Mouse (Mus musculus) heart, postnatal 0 days (tissue): ENCODE results near the gene Spem1. TPM values are rescaled to one million over a fixed set of nuclear protein-coding genes. Genes with fewer than 3 reads are reported as not detected.

Experiments used
- ATAC-seq: fragments of 200-750 bp; cut with Nextera tagmentation; 2 replicates; pipeline ENCODE4 v1.8.0; 2017; ENCODE audit warnings: low read depth, moderate number of reproducible peaks, moderate library complexity; ENCODE audit not compliant: insufficient read depth
- DNase-seq: peaks from one replicate; pipeline ENCODE4 v3.0.0-alpha.2; 2016; ENCODE audit warnings: low spot score
- H3K27ac ChIP-seq: fragments of 300-500 bp; sonication (generic); 2 replicates; pipeline ENCODE4 v1.5.1; 2014; ENCODE audit warnings: low read depth, mild to moderate bottlenecking
- H3K27me3 ChIP-seq: fragments of 300-500 bp; sonication (generic); 2 replicates; pipeline ENCODE4 v1.6.1; 2014; ENCODE audit warnings: low read length, mixed read lengths; ENCODE audit not compliant: control insufficient read depth, insufficient read depth
- H3K36me3 ChIP-seq: fragments of 300-500 bp; sonication (generic); replicated peaks from 2 replicates; pipeline ENCODE4 v1.6.1; 2014; ENCODE audit warnings: low read length, mixed read lengths; ENCODE audit not compliant: control insufficient read depth, insufficient read depth
- H3K4me1 ChIP-seq: fragments of 300-500 bp; sonication (generic); 2 replicates; pipeline ENCODE4 v1.6.1; 2014; ENCODE audit warnings: antibody characterized with exemption; ENCODE audit not compliant: control insufficient read depth, insufficient read depth
- H3K4me2 ChIP-seq: fragments of 300-500 bp; sonication (generic); 2 replicates; pipeline ENCODE4 v1.6.1; 2014; ENCODE audit warnings: low read depth, mild to moderate bottlenecking, low read length, moderate library complexity
- H3K4me3 ChIP-seq: fragments of 300-500 bp; sonication (generic); 2 replicates; pipeline ENCODE4 v1.5.1; 2014; ENCODE audit warnings: low read depth, low read length
- H3K9ac ChIP-seq: fragments of 300-500 bp; sonication (generic); replicated peaks from 2 replicates; pipeline ENCODE4 v1.6.1; 2014; ENCODE audit warnings: low read depth, low read length, mixed read lengths
- H3K9me3 ChIP-seq: fragments of 300-500 bp; sonication (generic); replicated peaks from 2 replicates; pipeline ENCODE4 v1.6.1; 2016; ENCODE audit warnings: low read length; ENCODE audit not compliant: control insufficient read depth
- CTCF ChIP-seq: IDR thresholded peaks from 2 replicates; pipeline ENCODE4 v1.5.1; 2016; ENCODE audit warnings: antibody characterized with exemption, control low read depth, low read depth
- EP300 ChIP-seq: IDR thresholded peaks from 2 replicates; pipeline ENCODE4 v1.6.1; 2016; ENCODE audit warnings: antibody characterized with exemption, low read depth
- WGBS: fragments of 180-500 bp; shearing (Covaris S2); extraction: QIAGEN DNeasy Blood & Tissue Kit; methylation state at CpG from one replicate; pipeline ENCODE4 v1.1.7; 2014; 5-methylcytosine and 5-hydroxymethylcytosine counted together
- polyA plus RNA-seq: library from polyadenylated mRNA; unstranded; fragments of >200 nt; fragmentation: Nextera tagmentation; extraction: Ambion mirVana; gene quantifications from 2 replicates; pipeline ENCODE4 v1.2.1, GENCODE M21; 2015
- total RNA-seq: library from RNA; depleted of rRNA; stranded (reverse); fragments of >200 nt; gene quantifications from 2 replicates; pipeline ENCODE4 v1.2.3, GENCODE M21; 2014; ENCODE audit warnings: low replicate concordance

The Spem1 gene
- total and polyA plus RNA-seq, 2 experiments from 2014 or later: not detected

GRCm38 (mm10) chr11:69835326-69835965, 13.5 kb upstream of the Spem1 start:
- 22% methylated on average over 9 of the region's 9 CpGs for WGBS
- no peak overlapping the region for H3K4me3 ChIP-seq
- TF ChIP-seq EP300 (no peak), CTCF (no peak)
- H3K4me1 ChIP-seq: peaks cover 11% of the 10 kb centered on the region; the same call in 1 of the 2 replicates
- no peak overlapping the region for H3K4me2 ChIP-seq
- H3K27me3 ChIP-seq: peaks cover 41% of the 10 kb centered on the region
- H3K9me3 ChIP-seq: no peaks in the 10 kb centered on the region
- no peak overlapping the region for H3K27ac ChIP-seq
- ATAC-seq (no peak), DNase-seq (no peak)
- no peak overlapping the region for H3K9ac ChIP-seq
- no peaks in the 10 kb centered on the region for H3K36me3 ChIP-seq

GRCm38 (mm10) chr11:69834001-69834549, 12.1 kb upstream of the Spem1 start:
- DNase-seq: no peak
- no peak for ATAC-seq
- Histone ChIP-seq H3K9me3 (no peaks in the 10 kb centered on the region), H3K4me2 (peak overlapping the region; percentile 59), H3K4me3 (peak overlapping the region; percentile 31), H3K27me3 (peaks cover 41% of the 10 kb centered on the region), H3K36me3 (no peaks in the 10 kb centered on the region), H3K4me1 (peaks cover 7% of the 10 kb centered on the region; the same call in 1 of the 2 replicates), H3K27ac (no peak overlapping the region), H3K9ac (peak overlapping the region; percentile 47)
- TF ChIP-seq EP300 (no peak), CTCF (no peak)
- 10% methylated on average over 33 of the region's 48 CpGs for WGBS

- no peak for ATAC-seq
- 47% methylated on average over 8 of the region's 8 CpGs for WGBS
- H3K36me3 ChIP-seq: no peaks in the 10 kb centered on the region
- H3K4me2 ChIP-seq: peak overlapping the region; percentile 59
- H3K4me1 ChIP-seq: 0 out of 2 replicates have a peak, but pooled peaks cover 4% of the 10 kb centered on the region
- no peak for DNase-seq
- H3K27ac ChIP-seq: no peak overlapping the region
- H3K9ac ChIP-seq: no peak overlapping the region; the same call in 1 of the 2 replicates
- no peak for TF ChIP-seq CTCF
- TF ChIP-seq EP300: no peak
- peak overlapping the region; percentile 31 for H3K4me3 ChIP-seq
- H3K9me3 ChIP-seq: no peaks in the 10 kb centered on the region
- peaks cover 41% of the 10 kb centered on the region for H3K27me3 ChIP-seq
Observed at GRCm38 (mm10) chr11:69833554-69833953, 11.6 kb upstream of the Spem1 start.

- Histone ChIP-seq H3K4me1 (no peaks in the 10 kb centered on the region), H3K4me3 (no peak overlapping the region), H3K27me3 (peaks cover 9% of the 10 kb centered on the region), H3K9me3 (no peaks in the 10 kb centered on the region), H3K4me2 (no peak overlapping the region), H3K9ac (no peak overlapping the region), H3K36me3 (0 out of 2 replicates have a peak, but pooled peaks cover 15% of the 10 kb centered on the region), H3K27ac (no peak overlapping the region)
- DNase-seq: no peak
- no peak for ATAC-seq
- WGBS: 80% methylated on average over 5 of the region's 5 CpGs
- TF ChIP-seq EP300 (no peak), CTCF (no peak)
Observed at GRCm38 (mm10) chr11:69828832-69829231, 6.9 kb upstream of the Spem1 start.

- H3K9ac ChIP-seq: no peak overlapping the region
- no peak for DNase-seq
- no peak overlapping the region for H3K27ac ChIP-seq
- H3K4me1 ChIP-seq: no peaks in the 10 kb centered on the region
- no peak overlapping the region for H3K4me2 ChIP-seq
- ATAC-seq: no peak
- 73% methylated on average over 2 of the region's 2 CpGs for WGBS
- H3K36me3 ChIP-seq: 0 out of 2 replicates have a peak, but pooled peaks cover 15% of the 10 kb centered on the region
- H3K27me3 ChIP-seq: no peaks in the 10 kb centered on the region
- H3K9me3 ChIP-seq: no peaks in the 10 kb centered on the region
- no peak overlapping the region for H3K4me3 ChIP-seq
- TF ChIP-seq CTCF: no peak
- TF ChIP-seq EP300: no peak
Observed at GRCm38 (mm10) chr11:69823456-69823855, 1.5 kb upstream of the Spem1 start.

GRCm38 (mm10) chr11:69818871-69819270, 3.1 kb downstream of the Spem1 start:
- Histone ChIP-seq H3K4me1 (no peaks in the 10 kb centered on the region), H3K36me3 (no peaks in the 10 kb centered on the region), H3K27ac (no peak overlapping the region), H3K9me3 (no peaks in the 10 kb centered on the region), H3K4me2 (no peak overlapping the region), H3K9ac (no peak overlapping the region), H3K4me3 (no peak overlapping the region), H3K27me3 (no peaks in the 10 kb centered on the region)
- ATAC-seq (no peak), DNase-seq (no peak)
- 87% methylated on average over 8 of the region's 8 CpGs for WGBS
- TF ChIP-seq CTCF (no peak), EP300 (no peak)
